Mouse (Mus musculus): ENCODE data around the gene Lrrn4cl.
A peak's percentile ranks its signal among the peaks of the same experiment; 100 is the strongest.
"Not testable (repeated sequence)": the region's sequence is repeated elsewhere in the genome, so short reads cannot be mapped to it uniquely, and the experiment has no call there.

Gene Lrrn4cl

DNA sequence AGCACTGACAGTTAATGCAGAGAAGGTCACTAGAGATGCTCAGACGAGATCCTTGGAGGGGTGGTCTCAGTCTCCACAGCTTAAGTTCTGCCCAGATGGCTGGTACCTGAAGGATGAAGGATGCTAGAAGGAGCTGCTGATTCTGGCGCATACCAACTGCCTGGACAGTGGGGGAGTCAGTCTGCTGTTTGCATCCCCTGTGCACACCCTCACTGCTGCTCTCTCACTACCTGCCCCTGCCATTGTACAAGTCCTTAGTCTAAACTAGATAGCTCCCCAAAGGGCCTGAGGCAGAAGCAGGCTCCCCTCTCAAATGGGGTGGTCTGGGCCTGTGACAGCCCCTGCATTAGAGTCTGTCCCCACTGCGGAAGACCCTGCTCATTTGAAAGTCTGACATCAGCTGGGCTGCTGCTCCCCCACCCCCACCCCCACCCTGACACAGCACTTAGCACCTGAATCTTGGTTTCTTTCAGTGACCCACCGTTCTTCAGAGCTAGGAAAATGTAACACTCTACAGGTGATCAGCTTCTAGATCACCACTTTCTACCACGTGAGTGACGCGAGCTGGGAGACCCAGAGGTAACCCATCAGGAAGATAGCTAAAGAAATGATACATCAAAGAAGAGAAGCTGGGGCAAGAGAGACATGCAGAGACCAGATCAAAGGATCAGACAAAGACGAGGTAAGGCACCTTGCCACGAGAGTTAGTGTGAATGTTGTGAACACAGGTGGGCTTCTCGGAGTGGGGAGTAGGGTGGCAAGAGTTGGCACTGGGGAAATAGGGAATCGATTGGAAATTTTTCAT lies 11.3 kb upstream of the Lrrn4cl start, which contains the start of gene Gng3:
Gene Gng3 (minus strand): TSS at position 92 of the 805 bp plus-strand sequence.
- DNase-seq = no peak

DNA sequence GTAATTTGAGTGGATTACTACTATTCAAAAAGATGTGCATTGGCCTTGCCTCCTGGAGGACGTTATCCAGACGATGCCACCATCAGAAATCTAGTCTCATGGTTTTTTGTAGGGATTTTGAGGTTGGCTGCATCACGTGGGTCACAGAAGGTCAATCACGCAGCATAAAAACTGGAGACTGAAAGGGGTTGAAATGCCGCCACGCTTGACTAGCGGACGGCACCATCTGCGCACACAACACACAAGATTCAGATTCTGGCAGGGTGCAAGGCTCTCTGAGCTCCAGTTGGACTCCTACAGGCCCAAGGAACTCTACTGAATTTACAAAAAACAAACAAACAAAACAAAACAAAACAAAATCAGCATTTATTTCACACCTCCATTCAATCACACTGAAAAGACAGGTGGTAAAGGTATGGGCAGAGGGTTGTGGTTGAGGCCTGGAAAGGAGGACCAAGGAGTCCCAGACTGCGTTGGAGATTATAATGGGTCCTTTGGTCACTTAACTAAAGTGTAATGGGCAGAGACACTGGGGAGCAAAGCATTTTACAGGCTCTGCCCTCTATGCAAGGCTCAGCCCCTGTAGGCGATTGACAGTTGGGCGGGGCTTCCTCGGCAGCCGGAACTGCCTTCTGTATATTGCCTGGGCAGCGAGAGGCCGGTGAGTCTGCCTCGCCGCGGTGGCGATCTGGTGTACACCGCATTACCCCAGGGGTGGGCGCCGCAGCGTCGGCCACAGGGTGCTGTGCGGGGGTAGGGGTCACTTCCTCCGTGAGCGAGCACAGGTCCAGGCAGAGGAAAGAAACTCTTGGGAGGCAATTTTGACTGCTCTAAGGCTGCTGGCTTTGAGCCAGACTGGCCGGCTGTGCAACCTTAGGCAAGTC lies 10.4 kb upstream of the Lrrn4cl start:
- peak; percentile 88 for DNase-seq

DNA sequence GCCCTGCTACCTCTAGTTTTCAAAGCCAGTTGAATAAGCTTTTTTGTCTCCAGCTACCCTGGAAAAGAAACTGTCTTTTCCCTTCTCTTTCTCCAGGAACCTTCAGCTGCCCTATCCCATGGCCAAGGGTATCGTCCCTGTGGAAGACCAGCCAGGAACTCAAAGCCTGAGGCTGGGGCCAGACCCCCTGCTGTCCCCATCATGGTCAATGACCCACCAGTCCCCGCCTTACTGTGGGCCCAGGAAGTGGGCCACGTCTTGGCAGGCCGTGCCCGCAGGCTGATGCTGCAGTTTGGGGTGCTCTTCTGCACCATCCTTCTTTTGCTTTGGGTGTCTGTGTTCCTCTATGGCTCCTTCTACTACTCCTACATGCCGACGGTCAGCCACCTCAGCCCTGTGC lies 9.6 kb upstream of the Lrrn4cl start:
- DNase-seq = no peak

DNA sequence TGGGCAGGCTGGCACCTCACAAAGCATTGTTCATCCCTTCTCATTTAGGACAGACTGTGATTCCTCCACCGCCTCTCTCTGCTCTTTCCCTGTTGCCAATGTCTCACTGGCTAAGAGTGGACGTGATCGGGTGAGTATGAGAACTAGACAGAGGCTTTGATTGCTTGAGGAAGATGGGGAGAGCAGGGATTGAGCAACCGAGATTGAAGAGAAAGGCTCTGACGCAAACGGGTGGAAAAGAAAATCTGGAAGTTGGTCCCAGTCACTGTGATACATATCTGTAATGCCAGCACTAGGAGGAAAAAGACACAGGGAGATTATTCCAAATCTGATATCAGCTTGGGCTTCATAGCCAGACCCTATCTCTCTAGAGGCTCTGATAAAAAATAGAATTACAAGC lies 7.6 kb upstream of the Lrrn4cl start:
- DNase-seq = peak; percentile 75

DNA sequence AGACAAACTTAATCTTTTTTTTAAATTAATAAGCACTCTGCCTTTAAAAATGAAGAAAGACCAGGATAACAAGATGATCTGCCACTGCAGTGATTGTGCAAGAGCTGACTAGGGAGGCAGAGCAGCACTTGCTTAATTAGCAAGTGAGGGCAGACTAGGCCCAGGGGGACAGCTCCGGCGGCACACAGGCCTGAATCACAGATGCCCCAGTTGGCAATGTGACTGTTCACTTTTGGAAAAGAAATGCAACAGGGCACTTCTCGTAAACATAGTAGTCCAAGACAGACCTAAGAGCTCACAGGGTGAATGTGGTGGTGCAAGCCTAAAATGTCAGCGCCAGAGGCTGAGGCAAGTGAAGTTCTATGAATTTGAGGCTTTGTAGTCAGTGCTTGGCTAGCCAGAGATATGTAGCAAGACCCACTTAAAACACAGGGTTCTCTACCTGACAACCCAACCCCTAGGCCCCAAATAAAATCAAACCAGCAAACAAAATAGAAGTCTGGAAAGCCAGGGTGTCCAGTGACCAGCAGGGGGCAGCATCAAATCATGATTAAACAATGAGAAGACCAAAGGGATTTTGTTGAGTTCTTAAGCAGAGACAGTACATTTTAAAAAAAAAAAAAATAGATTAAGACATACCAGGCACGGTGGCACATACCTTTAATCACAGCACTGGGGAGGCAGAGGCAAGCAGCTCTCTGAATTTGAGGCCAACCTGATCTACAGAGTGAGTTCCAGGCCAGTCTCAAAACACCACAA lies 6.0 kb upstream of the Lrrn4cl start:
- peak; percentile 94 for DNase-seq

DNA sequence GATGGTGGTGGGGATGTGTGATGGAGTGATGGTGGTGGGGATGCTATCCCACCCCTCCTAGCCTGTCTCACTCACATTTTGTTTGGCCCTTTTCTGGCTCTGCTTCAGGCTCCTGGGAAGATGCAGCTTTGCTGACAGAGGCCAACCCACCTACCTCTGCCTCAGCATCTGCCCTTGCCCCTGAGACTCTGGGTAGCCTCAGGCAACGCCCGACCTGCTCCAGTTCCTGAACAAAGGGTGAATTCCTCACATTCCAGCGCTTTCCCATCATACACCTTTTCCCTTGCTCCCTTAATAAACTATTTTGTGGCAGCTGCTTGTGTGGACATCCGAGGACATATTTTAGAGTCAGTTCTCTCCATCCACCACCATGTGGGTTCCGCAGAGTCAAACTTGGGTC lies 2.2 kb upstream of the Lrrn4cl start:
- DNase-seq = no peak

DNA sequence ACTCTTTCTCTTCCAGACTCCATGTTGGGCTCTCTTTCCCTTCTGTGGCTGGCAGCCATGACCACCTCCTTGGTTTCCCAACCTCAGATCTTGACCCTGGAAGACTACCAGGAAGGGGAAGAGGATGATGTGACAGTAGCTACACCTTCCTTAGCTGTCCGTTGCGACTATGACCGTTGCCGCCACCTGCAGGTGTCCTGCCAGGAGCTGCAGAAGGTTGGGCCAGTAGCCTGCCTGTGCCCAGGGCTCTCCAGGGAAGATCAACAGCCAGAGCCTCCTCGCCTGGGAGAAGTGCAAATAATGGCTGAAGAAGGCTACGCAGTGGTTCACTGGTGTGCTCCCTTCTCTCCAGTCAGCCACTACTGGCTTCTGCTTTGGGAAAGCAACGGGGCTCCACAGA lies 1.1 kb downstream of the Lrrn4cl start:
- peak; percentile 59 for DNase-seq

DNA sequence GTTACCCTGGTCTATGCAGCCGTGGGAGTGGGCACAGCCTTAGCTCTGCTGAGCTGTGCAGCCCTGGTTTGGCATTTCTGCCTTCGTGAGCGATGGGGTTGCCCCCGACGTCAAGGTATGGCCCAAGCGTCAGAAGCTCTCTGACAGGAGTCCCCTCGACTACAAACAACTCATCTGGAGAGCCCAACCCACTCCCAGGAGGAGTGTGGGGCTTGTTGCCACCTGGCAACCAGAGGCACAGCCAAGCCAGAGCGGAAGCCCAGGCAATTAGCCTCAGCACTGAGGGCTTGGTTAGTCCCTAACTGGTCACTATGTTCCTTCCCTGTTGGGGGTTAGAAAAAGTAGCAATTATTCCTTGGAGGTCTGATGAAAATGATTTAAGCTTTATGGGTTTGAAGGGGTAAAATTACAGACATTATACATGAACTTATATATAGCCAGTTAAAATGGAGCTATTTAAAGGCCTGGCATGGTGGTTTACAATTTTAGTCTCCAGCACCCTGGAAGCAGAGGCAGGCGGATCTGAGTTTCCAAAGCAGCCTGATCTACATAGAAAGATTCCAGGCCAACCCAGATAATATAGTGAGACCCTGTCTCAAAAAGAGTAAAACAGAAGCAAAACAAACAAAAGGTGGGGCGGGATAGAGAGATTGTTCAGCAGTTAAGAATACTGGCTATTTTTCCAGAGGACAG lies 1.8 kb downstream of the Lrrn4cl start:
- DNase-seq = no peak

DNA sequence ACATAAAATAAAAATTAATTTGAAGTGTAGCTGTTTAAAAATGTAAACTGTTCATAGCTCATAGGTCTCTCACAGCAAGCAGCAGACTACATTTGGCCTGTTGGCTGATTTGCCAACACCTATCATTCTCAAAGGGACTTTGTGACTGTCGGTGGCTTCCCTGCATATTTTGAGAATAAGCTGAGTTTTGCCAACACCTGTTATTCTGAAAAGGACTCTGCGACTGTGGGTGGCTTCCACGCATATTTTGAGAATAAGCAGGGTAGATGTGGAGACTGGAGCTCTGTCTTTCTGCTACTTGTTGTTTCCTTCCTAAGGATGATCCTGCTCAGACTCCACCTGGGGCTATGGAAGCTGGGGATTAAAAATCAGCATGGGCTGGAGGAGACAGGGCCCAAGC lies 2.5 kb downstream of the Lrrn4cl start:
- DNase-seq = no peak

DNA sequence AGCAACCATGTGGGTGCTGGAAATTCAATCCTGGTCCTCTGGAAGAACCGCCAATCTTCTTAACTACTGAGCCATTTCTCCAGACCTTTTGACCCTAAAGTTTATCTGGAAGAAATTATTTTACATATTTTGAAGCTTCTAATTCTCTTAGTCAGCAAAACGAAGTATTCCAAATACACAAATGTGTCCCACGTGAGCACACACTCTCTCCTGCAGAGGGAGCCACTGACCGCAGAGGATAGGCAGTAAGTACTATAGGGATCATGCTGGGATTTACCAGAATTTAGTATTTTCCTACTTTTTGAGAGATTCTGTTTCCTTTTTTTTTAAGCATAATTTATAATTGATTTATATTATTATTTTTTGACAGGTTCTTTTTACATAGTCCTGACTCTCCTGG lies 7.1 kb downstream of the Lrrn4cl start:
- peak; percentile 84 for DNase-seq

DNA sequence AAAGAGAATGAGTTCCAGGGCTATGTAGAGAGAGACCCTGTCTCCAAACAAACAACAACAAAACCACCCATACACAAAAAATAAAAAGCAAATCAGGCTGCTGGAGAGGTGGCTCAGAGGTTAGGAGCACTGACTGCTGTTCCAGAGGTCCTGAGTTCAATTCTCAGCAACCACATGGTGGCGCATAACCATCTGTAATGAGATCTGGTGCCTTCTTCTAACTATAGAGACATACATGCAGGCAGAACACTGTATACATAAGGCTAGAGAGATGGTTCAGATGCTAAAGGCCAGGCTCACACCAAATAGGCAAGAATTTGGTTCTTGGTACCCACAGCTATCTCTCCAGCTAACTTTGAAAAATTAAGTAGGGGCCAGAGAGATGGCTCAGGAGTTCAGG lies 8.4 kb downstream of the Lrrn4cl start:
- peak; percentile 74 for DNase-seq

DNA sequence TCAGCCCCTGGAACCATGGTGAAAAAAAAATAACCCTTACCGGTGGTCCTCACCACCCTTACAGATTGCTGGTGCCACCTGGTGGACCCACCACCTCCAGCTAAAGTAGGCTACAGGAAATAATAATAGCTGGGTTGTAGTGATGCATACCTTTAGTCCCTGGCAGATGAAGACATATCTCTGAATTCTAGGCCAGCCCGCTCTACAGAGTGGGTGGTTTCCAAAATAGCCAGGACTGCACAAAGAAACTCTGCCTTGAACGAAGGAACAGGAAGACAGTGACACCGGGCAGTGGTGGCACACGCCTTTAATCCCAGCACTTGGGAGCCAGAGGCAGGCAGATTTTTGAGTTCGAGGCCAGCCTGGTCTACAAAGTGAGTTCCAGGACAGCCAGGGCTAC lies 13.7 kb downstream of the Lrrn4cl start:
- DNase-seq = no peak

DNA sequence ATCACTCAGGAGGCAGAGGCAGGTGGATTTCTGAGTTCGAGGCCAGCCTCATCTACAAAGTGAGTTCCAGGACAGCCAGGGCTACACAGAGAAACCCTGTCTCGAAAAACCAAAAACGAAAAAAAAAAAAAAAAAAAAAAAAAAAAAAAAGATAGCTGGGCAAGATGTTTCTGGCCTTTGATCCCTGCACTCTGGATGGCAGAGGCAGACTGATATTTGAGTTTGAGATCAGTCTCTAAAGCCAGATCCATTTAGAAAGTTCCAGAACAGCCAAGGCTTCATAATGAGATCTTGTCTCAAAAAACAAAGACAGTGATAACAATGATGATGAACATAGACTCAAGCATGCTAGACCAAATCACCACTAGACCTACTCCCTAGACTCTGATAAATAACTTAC lies 19.8 kb downstream of the Lrrn4cl start:
- DNase-seq = not testable (repeated sequence)

DNA sequence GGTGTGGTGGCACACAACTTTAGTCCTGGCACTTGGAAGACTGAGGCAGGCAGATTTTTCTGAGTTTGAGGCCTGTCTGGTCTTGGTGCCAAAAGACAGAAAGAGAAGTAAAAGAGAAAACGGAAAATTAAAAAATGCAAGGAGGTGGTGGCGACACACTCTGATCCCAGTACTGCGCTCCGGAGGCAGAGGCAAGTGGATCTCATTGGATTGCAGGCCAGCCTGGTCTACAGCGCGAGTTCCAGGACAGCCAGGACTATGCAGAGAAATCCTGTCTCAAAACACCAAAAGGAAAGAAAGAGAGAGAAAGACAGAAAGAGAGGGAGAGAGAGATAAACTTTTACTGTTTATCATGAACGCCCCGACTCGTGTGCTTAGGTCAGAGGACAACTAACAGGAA lies 20.3 kb downstream of the Lrrn4cl start:
- no peak for DNase-seq

DNA sequence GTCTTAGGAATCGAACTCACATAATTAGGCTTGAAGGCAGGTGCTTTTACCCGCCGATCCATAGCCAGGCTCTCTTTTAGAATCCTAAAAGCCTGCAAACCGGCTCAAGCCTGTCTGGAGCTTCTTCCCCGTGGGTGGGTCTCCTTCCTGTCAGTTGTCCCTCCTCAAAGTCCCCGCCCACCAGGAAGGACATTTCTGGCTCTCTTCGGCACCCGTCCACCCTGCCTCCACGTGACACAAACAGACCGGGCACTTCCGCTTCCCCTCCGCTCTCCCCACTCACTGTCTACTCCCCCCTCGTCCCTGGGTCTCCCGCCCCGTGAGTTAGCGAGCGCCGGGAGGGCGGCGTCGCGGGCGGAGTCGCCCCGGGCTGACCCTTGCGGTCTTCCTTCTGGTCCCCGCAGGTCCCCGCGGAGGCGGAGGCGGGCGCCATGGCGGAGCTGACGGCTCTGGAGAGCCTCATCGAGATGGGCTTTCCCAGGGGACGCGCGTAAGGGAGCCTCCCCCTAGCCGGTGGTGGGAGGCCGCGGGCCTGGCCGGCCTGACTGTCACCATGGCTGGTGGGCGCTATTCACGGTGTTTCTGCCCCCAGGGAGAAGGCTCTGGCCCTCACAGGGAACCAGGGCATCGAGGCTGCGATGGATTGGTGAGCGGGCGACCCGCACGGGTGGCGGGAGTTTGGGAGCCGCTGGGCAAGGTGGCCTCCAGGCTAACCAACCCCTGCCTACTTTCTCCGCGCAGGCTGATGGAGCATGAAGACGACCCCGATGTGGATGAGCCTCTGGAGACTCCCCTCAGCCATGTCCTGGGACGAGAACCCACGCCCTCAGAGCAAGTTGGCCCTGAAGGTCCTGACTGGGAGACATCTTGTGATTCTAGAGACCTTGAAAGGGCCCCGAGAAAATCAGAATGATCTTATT lies 21.0 kb downstream of the Lrrn4cl start, which contains the start of gene Ubxn1:
Gene Ubxn1 (plus strand): TSS at position 230 of the 920 bp plus-strand sequence.
- peak; percentile 98 for DNase-seq

DNA sequence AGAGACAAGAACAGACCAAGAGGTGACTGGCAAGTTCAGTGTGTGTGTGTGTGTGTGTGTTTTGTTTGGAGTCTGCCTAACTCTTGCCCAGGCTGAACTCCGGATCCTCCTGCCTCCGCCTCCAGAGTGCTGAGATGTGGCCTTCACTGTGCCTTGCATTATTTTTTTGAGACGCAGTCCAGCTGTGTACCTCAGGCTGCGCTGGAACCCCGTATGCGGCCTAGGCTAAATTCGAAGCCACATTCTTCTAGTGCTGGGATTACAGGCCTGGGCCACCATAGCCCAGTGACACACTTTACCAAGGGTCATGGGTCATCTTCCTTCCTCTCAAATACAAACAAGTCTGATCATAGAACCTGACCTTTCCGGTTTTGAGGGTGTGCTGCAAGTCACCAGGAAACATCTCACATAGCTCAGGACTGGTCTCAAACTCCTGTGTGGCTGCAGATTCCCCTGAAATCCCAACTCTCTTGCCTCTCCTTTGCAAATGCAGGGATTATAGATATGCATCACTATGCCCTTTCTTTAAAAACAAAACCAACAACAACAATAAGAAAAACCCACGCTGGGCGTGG lies 21.8 kb downstream of the Lrrn4cl start:
- DNase-seq = no peak

DNA sequence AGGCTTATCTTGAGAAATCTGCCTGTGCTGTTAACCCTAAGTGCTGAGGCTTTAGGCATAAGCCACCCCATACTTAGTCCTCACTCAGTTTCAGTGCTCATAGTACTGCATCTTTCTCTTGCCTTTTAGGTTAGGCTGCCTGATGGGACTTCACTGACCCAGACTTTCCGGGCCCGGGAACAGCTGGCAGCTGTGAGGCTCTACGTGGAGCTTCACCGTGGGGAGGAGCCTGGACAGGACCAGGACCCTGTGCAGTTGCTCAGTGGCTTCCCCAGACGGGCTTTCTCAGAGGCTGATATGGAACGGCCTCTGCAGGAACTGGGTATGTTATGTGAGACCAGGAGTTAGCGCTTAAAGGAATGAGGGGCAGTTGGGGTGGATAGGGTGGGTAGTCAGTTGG lies 24.5 kb downstream of the Lrrn4cl start:
- DNase-seq = no peak

DNA sequence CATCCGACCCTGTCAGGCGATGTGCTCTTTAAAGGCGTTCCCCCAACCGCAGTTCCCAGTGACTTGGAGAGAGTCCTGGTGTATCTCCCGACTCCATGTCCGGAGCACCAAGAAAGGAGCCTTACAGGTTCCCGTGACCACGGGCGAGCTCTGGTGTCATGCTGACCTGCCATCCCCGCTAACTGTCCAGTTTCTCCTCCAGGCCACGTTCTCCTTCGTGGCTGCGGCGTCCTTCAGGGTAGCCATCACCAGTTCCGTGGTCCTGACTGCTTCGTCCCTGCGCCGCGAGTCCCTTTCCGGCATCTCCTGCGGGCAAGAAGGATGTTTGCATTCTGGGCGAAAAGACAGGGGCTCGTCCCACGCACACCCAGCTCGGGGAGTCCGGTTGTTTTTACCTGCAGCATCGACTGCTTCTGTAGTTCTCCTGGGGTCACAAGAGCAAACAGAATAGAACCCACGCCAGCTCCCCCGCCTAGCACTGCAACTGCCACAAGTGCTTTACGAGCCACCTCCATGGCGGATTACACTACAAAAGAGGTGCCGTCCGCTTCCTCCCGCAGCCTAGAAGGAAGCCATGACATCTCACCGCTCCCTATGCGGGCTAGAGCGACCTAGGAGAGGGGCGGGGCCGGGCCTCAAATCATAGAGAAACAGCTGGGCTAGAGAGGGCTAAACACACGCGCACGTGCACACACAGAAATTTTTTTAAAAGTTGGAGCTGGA lies 29.9 kb downstream of the Lrrn4cl start, which contains the start of gene Uqcc3:
Gene Uqcc3 (minus strand): TSS at position 613 of the 723 bp plus-strand sequence.
- peak; percentile 96 for DNase-seq

DNA sequence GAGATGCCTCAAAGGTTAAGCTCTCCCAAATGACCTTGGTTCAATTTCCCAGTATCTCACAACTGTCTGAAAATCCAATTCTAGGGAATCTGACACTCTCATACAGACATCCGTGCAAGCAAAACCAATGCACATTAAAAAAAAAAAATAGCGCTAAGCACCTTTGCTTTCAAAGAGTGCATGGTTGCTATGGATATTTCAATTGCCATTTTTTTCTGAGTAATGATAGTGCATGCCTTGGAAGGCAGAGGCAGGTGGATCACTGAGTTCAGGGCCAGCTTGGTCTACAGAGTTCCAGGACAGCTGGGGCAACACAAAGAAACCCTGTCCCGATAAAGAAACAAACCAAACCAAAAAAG lies 30.4 kb downstream of the Lrrn4cl start:
- DNase-seq = no peak

DNA sequence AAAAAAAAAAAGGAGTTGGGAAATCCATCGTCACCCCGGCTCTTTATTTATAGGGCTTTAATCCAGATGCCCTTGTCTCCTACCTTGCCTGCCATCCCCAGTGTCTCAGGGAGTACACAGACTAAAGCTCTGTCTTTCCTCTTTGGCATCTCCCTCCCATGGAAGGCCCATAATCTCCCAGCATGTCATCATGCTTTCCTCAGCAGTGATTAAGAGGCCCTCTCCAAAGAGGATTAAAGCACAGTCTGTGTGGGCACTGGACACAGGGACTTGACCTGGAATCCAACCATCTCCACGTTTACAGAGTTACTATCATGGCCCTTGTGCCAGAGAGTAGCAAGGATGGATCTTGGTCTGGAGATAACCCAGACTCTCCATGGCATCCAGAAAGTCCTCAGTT lies 33.0 kb downstream of the Lrrn4cl start, which contains the start of the genes Lbhd1 and Gm49403:
Gene Lbhd1 (plus strand): TSS at position 117 of the 400 bp plus-strand sequence.
Gene Gm49403 (plus strand): TSS at position 315 of the 400 bp plus-strand sequence.
- no peak for DNase-seq

All from lung, postnatal 36 days (tissue).